Mouse (Mus musculus): ENCODE measurements around the gene Ccdc85b. TPM values are rescaled to one million over a fixed set of nuclear protein-coding genes. Genes with fewer than 3 reads are reported as not detected.

Ccdc85b gene
- polyA plus RNA-seq, 1 experiment, result 32.5 TPM

GRCm38 (mm10) chr19:5466916-5467500 is 9.3 kb upstream of the Ccdc85b start:
- H3K4me1 ChIP-seq (ENCODE audit: control insufficient read depth, insufficient read depth, low read length), result peaks cover 10% of the 10 kb centered on the region
- TF ChIP-seq POLR2A (IDR thresholded peaks at IDR 0.05; ENCODE audit: borderline replicate concordance, insufficient read depth, low read length) (no peak), CTCF (IDR thresholded peaks at IDR 0.05; ENCODE audit: borderline replicate concordance, insufficient read depth, low read depth, low read length) (no peak)

GRCm38 (mm10) chr19:5465037-5465436 is 7.3 kb upstream of the Ccdc85b start:
- TF ChIP-seq POLR2A (IDR thresholded peaks at IDR 0.05; ENCODE audit: borderline replicate concordance, insufficient read depth, low read length), result no peak
- TF ChIP-seq CTCF (IDR thresholded peaks at IDR 0.05; ENCODE audit: borderline replicate concordance, insufficient read depth, low read depth, low read length), result no peak
- no peaks in the 10 kb centered on the region for H3K27me3 ChIP-seq (ENCODE audit: control insufficient read depth, insufficient read depth, low read length)
- H3K4me1 ChIP-seq (ENCODE audit: control insufficient read depth, insufficient read depth, low read length), result peaks cover 10% of the 10 kb centered on the region
- DNase-seq, result no peak
- no peak overlapping the region for H3K4me3 ChIP-seq (replicated peaks; ENCODE audit: insufficient read depth, low read depth, low read length)
- WGBS, result 92% methylated on average over 8 of the region's 8 CpGs
- H3K27ac ChIP-seq (ENCODE audit: insufficient read depth, low read length), result no peak overlapping the region

More at GRCm38 (mm10) chr19:5466916-5467500, 9.3 kb upstream of the Ccdc85b start:
- 80% methylated on average over 6 of the region's 6 CpGs for WGBS
- Histone ChIP-seq H3K27me3 (ENCODE audit: control insufficient read depth, insufficient read depth, low read length) (no peaks in the 10 kb centered on the region), H3K27ac (ENCODE audit: insufficient read depth, low read length) (no peak overlapping the region), H3K4me3 (replicated peaks; ENCODE audit: insufficient read depth, low read depth, low read length) (no peak overlapping the region)
- DNase-seq, result no peak

- Histone ChIP-seq H3K4me3 (replicated peaks; ENCODE audit: insufficient read depth, low read depth, low read length) (peak overlapping the region; percentile 9), H3K27ac (ENCODE audit: insufficient read depth, low read length) (no peak overlapping the region), H3K4me1 (ENCODE audit: control insufficient read depth, insufficient read depth, low read length) (peaks cover 11% of the 10 kb centered on the region), H3K27me3 (ENCODE audit: control insufficient read depth, insufficient read depth, low read length) (no peaks in the 10 kb centered on the region)
- TF ChIP-seq POLR2A (IDR thresholded peaks at IDR 0.05; ENCODE audit: borderline replicate concordance, insufficient read depth, low read length) (no peak), CTCF (IDR thresholded peaks at IDR 0.05; ENCODE audit: borderline replicate concordance, insufficient read depth, low read depth, low read length) (peak; percentile 85)
- 6% methylated on average over 15 of the region's 15 CpGs for WGBS
- peak; percentile 60 to 74 for DNase-seq
Measured at GRCm38 (mm10) chr19:5463791-5464562, 6.3 kb upstream of the Ccdc85b start.

GRCm38 (mm10) chr19:5463212-5463611 is 5.5 kb upstream of the Ccdc85b start:
- Histone ChIP-seq H3K4me3 (replicated peaks; ENCODE audit: insufficient read depth, low read depth, low read length) (no peak overlapping the region), H3K27ac (ENCODE audit: insufficient read depth, low read length) (no peak overlapping the region), H3K27me3 (ENCODE audit: control insufficient read depth, insufficient read depth, low read length) (no peaks in the 10 kb centered on the region), H3K4me1 (ENCODE audit: control insufficient read depth, insufficient read depth, low read length) (peaks cover 13% of the 10 kb centered on the region)
- no peak for DNase-seq
- no peak for TF ChIP-seq POLR2A (IDR thresholded peaks at IDR 0.05; ENCODE audit: borderline replicate concordance, insufficient read depth, low read length)
- no peak for TF ChIP-seq CTCF (IDR thresholded peaks at IDR 0.05; ENCODE audit: borderline replicate concordance, insufficient read depth, low read depth, low read length)
- 84% methylated on average over 9 of the region's 9 CpGs for WGBS

GRCm38 (mm10) chr19:5461411-5461810 is 3.7 kb upstream of the Ccdc85b start:
- peaks cover 13% of the 10 kb centered on the region for H3K4me1 ChIP-seq (ENCODE audit: control insufficient read depth, insufficient read depth, low read length)
- no peak overlapping the region for H3K4me3 ChIP-seq (replicated peaks; ENCODE audit: insufficient read depth, low read depth, low read length)
- TF ChIP-seq CTCF (IDR thresholded peaks at IDR 0.05; ENCODE audit: borderline replicate concordance, insufficient read depth, low read depth, low read length) (no peak), POLR2A (IDR thresholded peaks at IDR 0.05; ENCODE audit: borderline replicate concordance, insufficient read depth, low read length) (no peak)
- H3K27me3 ChIP-seq (ENCODE audit: control insufficient read depth, insufficient read depth, low read length), result no peaks in the 10 kb centered on the region
- WGBS, result 79% methylated on average over 6 of the region's 6 CpGs
- H3K27ac ChIP-seq (ENCODE audit: insufficient read depth, low read length), result no peak overlapping the region
- DNase-seq, result no peak

- peak within 1 kb of the TSS; percentile 99 for H3K4me3 ChIP-seq (replicated peaks; ENCODE audit: insufficient read depth, low read depth, low read length)
- peaks cover 13% of the 10 kb centered on the region for H3K4me1 ChIP-seq (ENCODE audit: control insufficient read depth, insufficient read depth, low read length)
- no peaks in the 10 kb centered on the region for H3K27me3 ChIP-seq (ENCODE audit: control insufficient read depth, insufficient read depth, low read length)
- peak; percentile 85 to 91 for DNase-seq
- no peak within 1 kb of the TSS; the same call in 1 of the 2 replicates for H3K27ac ChIP-seq (ENCODE audit: insufficient read depth, low read length)
- WGBS, result under 1% methylated on average over 32 of the region's 32 CpGs
- peak; percentile 81; the same call in 1 of the 2 replicates for TF ChIP-seq POLR2A (IDR thresholded peaks at IDR 0.05; ENCODE audit: borderline replicate concordance, insufficient read depth, low read length)
- no peak for TF ChIP-seq CTCF (IDR thresholded peaks at IDR 0.05; ENCODE audit: borderline replicate concordance, insufficient read depth, low read depth, low read length)
Measured at GRCm38 (mm10) chr19:5460465-5460911, 2.8 kb upstream of the Ccdc85b start, which contains the start of gene Fibp. TSS of gene Fibp (plus strand) at chr19:5460615.

GRCm38 (mm10) chr19:5459896-5460295 is 2.2 kb upstream of the Ccdc85b start:
- WGBS, result 26% methylated on average over 3 of the region's 3 CpGs
- peaks cover 16% of the 10 kb centered on the region for H3K4me1 ChIP-seq (ENCODE audit: control insufficient read depth, insufficient read depth, low read length)
- H3K27ac ChIP-seq (ENCODE audit: insufficient read depth, low read length), result no peak overlapping the region; the same call in 1 of the 2 replicates
- no peak overlapping the region for H3K4me3 ChIP-seq (replicated peaks; ENCODE audit: insufficient read depth, low read depth, low read length)
- DNase-seq, result peak in 1 of 2 experiments; percentile 6
- TF ChIP-seq CTCF (IDR thresholded peaks at IDR 0.05; ENCODE audit: borderline replicate concordance, insufficient read depth, low read depth, low read length), result no peak
- no peak for TF ChIP-seq POLR2A (IDR thresholded peaks at IDR 0.05; ENCODE audit: borderline replicate concordance, insufficient read depth, low read length)
- H3K27me3 ChIP-seq (ENCODE audit: control insufficient read depth, insufficient read depth, low read length), result no peaks in the 10 kb centered on the region

All from cerebellum, adult 2 months (tissue).